Mouse (Mus musculus) left cerebral cortex, adult 9 months (tissue): ENCODE results near the gene Pla2g2c.
A peak's percentile ranks its signal among the peaks of the same experiment; 100 is the strongest.

ENCODE experiments used
- DNase-seq, 2 experiments: peaks; one replicate each; pipeline ENCODE4 v3.0.0; 2022; ENCODE audit warnings: low spot score in 2 of 2

Pla2g2c gene

DNA sequence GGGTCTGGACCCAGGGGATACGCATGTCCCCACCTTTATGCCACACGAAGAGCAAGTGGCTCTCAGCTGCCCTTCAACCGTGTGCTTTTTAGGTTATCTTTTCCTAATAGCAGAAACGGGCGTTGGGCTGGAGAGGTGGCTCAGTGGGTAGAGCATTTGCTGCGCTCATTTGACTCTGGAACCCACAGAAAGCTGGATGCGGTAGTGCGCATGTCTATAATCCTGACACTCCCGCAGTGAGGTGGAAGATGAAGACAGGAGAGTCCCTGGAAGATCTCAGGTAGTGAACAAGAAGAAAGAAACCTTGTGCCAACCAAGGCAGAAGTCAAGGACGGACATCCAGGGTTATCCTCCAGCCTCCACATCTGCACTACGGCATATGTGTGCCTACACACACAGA is 15.3 kb upstream of the Pla2g2c start:
- no peak for DNase-seq

GRCm38 (mm10) chr4:138709944-138710343 is 14.6 kb upstream of the Pla2g2c start:
- no peak for DNase-seq

GRCm38 (mm10) chr4:138710633-138711032 is 14.0 kb upstream of the Pla2g2c start:
- no peak for DNase-seq

DNA sequence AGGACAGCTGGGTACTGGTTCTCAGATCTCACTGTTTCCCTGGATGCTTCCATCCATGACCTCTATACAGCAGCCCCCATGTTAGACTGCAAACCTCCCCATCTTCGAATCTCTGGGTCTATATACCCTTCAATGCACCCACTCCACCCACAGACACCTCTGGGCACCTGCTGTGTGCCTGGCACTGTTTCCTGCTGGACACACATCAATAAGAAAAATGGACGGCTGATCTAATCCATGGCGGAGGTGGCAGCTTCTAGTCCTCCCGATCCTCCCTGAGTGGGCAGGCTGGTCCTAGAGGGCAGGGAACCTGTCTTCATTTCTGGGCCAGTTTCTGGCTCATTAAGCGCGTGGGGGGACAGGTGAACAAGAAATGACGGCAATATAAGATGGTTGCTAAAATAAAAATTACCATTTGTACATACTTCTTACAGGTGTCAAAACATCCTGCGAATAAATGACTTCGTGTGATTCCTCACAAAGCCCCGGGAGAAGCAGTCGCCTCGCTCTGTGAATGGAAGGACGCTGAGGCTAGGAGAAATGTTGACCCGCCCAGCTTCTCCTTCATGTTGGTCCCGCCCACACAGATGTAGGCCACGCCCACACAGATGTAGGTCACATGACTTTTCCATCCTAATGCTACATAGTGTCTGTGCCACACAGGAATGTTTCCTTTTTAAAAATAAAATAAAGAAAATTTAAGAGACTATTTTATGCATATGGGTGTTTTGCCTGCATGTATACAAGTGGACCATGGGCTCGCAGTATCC is 13.4 kb upstream of the Pla2g2c start:
- no peak for DNase-seq

DNA sequence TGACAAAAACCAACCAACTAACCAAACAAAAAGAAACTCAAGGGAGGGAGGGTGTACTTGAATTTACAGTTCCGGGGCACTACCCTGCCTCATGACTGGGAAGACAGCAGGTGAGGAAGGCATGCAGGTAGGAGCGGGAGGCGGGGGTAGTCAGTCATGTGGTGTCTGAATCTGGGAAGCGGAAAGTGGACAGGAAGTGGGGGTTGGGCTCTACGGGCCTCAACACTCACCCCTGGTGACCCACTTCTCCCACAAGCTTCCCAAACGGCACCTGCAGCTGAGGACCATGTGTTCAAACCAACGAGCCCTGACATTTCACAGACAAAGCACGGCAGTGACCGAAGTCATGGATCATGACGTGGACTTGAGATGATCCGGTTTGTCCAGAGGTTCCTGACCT is 12.5 kb upstream of the Pla2g2c start:
- DNase-seq = no peak

DNA sequence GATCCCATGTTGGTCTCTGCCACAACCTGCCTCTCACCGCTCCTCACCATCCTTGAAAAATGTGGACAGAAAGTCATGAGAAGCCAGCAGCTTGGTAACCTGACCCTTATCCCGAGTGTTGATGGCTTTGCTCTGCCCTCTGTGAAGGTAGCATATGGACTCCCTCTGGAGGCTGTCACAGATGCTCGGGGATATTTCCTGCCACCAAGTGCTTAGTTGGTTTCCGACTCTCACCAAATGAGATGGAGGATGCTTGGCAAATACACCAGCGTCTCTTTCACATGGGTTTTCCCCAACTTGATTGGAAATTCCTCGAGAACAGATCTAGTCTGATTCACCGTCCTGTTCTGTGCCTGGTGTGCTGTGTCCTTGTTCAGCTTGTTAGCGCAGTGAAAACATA is 12.0 kb upstream of the Pla2g2c start:
- DNase-seq = no peak

GRCm38 (mm10) chr4:138714186-138714585 is 10.4 kb upstream of the Pla2g2c start:
- DNase-seq = no peak

- DNase-seq = no peak
These were observed 7.9 kb upstream of the Pla2g2c start for GRCm38 (mm10) chr4:138716697-138717096.

- no peak for DNase-seq
These were observed 5.9 kb upstream of the Pla2g2c start for GRCm38 (mm10) chr4:138718586-138719263.

DNA sequence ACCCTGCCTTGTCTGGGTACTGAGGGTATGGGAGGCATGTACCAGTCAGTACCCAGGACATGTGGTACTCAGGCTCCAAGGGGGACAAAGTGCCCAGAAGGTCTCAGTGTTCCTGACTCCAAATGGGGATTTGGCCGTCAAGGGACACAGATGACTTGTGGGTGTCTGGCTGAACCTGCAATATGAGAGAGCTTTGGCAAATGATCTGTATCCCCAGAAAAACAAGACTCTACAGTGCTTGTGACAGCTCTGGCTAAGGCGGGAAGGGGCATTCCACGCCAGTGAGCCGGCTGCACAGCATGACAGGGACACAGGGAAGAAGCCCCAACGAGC is 5.4 kb upstream of the Pla2g2c start:
- DNase-seq = no peak

DNA sequence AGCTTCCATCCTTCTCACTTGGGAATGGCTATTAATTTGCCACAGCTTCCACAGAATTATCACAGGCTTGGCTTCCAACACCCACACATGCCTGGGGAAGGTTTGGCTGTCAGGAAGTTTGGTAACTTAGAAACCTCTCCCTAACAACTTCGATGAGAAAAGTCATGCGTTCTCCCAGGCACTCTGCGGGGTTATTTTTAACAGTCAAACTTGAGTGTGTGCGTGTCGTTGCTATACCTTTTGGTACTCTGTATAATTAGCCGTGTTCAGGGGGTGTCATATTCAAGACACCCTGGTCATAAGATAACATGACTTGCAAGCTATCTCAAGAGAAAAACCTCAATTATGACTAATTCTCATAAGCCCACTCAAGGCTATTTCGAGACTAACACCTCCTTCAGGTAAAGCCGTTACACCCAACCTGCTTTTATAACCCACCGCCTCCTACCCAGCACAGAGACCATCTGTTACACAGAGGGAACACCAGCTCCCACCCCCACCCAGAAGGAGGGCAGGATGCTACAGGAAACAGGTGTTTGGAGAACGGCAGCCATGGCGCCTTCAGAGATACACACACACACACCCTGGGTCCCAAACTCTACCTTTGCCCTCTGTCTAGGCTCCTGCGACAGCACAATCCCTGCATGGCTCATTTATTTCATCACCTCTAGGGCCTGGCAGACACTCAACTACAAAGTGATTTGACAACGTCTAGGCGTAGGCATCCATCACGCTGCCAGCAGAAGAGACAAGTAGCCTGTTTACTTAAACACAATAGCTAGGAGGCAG is 905 bp upstream of the Pla2g2c start:
- DNase-seq = peak; percentile 90 to 91

GRCm38 (mm10) chr4:138725127-138725461 is 502 bp downstream of the Pla2g2c start:
- DNase-seq = no peak

DNA sequence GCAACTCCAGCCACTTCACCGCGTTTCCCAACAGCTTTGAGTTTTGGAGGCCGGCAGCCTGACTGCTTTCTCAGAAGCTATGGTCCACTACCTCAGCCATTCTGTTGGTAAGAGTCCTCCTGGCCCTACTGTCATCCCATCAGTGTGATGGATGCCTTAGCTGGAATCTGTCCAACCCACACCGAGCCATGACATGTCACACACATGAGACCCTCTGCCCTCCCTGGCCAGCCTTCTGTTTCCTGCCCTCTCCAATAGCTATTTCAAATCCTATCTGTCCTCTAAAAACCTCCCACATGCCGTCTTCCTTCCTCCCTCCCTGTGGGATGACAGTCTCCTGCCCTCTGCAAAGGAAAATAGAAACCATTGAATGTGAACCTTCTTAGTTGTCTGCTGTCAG is 1.2 kb downstream of the Pla2g2c start:
- DNase-seq = no peak

GRCm38 (mm10) chr4:138729018-138729703 is 4.6 kb downstream of the Pla2g2c start:
- DNase-seq = no peak

DNA sequence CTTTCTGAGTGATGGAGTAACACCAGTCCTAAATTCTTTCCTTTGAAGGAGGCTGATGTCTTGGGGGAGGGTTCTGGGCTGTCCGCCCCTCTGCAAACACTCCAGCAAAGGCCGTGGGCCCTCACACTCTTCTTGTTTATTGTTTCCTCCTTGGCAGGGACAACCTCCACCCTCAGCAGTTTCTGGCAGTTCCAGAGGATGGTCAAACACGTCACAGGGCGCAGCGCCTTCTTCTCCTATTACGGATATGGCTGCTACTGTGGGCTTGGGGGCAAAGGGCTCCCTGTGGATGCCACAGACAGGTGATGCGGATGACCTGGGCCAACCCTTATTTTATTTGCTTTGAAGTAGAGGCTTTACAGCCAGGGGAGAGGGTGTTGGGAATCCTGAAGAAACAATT is 9.5 kb downstream of the Pla2g2c start:
- DNase-seq = no peak

- no peak for DNase-seq
These were observed 10.3 kb downstream of the Pla2g2c start for GRCm38 (mm10) chr4:138734863-138735262.

DNA sequence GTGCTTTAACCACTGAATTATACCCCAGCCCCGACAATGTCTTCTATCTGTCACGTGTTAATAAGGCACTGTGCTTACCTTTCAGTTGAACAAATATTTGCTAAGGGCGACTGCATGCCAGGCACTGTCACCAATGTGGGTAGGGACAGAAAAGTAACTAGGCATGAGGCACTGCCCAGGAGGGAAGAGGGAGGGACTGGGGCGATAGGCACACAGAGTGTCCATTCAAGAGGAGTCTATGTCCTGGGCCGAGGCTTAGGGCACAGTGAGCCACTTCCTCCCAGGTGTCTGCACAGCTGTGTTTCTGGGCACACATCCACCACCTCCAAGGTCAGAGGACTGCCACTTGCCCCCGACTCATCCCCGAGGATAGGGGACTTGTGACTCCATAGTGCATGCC is 12.4 kb downstream of the Pla2g2c start, which contains the start of gene Ubxn10:
Ubxn10 (minus strand) TSS at position 137 of the 400 bp plus-strand sequence.
- no peak for DNase-seq

- no peak for DNase-seq
These were observed 14.7 kb downstream of the Pla2g2c start for GRCm38 (mm10) chr4:138739136-138739851.

GRCm38 (mm10) chr4:138745884-138746283 is 21.3 kb downstream of the Pla2g2c start:
- no peak for DNase-seq

DNA sequence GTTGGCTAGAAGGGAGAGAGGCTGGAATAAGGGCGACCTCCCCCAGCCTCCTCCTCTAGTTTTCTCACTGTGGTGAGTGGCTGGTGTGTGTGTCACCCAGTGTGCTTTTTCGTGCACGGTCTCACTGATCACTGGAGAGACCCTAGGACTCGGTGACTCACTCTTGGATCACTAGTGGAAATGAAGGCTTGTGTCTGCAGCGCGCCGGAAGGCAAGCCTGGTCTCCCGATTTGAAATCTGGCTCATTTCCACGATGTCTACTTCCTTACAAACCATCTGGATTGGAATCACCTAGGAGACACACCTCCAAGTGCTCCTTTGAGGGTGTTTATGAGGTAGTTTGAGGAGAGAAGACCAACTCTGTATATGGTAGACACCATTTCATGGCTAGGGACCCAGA is 22.3 kb downstream of the Pla2g2c start:
- no peak for DNase-seq

DNA sequence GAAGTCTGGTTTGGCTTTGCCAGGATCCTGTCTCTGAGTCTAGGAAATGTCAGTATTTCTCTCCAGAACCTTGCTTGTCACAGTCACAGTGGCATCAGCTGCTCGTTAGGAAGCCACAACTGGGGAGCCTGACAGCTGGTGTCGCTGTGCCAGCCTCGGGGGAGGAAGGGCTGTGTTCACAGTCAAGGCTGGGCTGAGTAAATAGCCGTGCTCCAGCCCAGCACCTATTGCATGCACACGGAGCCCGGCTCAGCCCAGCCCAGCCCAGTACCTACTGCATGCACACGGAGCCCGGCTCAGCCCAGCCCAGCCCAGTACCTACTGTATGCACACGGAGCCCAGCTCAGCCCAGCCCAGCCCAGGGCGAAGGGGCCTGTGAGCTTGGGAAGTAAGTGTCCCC is 23.3 kb downstream of the Pla2g2c start:
- DNase-seq = peak in 1 of 2 experiments; percentile 66
